Mouse (Mus musculus) lung, embryonic 16.5 days (tissue): ENCODE measurements around the gene Fam107a. TPM values are rescaled to one million over a fixed set of nuclear protein-coding genes. Genes with fewer than 3 reads are reported as not detected.

ENCODE experiments used
- ATAC-seq: fragments of 200-750 bp; cut with Nextera tagmentation; 2 replicates; pipeline ENCODE4 v1.8.0; 2017; ENCODE audit warnings: low read depth, mild to moderate bottlenecking, moderate library complexity
- H3K27ac ChIP-seq: fragments of 300-500 bp; sonication (generic); 2 replicates; pipeline ENCODE4 v1.5.1; 2014; ENCODE audit warnings: mild to moderate bottlenecking, control low read depth, low read length
- H3K27me3 ChIP-seq: fragments of 300-500 bp; sonication (generic); 2 replicates; pipeline ENCODE4 v1.6.1; 2014; ENCODE audit warnings: low read depth, low read length, mixed read lengths; ENCODE audit not compliant: control insufficient read depth, insufficient read depth
- H3K36me3 ChIP-seq: fragments of 300-500 bp; sonication (generic); 2 replicates; pipeline ENCODE4 v1.6.1; 2014; ENCODE audit warnings: low read length; ENCODE audit not compliant: control insufficient read depth, insufficient read depth
- H3K4me1 ChIP-seq: fragments of 300-500 bp; sonication (generic); replicated peaks from 2 replicates; pipeline ENCODE4 v1.6.1; 2014; ENCODE audit warnings: low read length, mixed read lengths; ENCODE audit not compliant: control insufficient read depth, insufficient read depth
- H3K4me2 ChIP-seq: fragments of 300-500 bp; sonication (generic); 2 replicates; pipeline ENCODE4 v1.6.1; 2014; ENCODE audit warnings: low read depth, low read length, control low read depth
- H3K4me3 ChIP-seq: fragments of 300-500 bp; sonication (generic); 2 replicates; pipeline ENCODE4 v1.5.1; 2014; ENCODE audit warnings: mild to moderate bottlenecking, low read length, control low read depth
- H3K9ac ChIP-seq: fragments of 300-500 bp; sonication (generic); 2 replicates; pipeline ENCODE4 v1.6.1; 2014; ENCODE audit warnings: low read length, control low read depth
- H3K9me3 ChIP-seq: fragments of 300-500 bp; sonication (generic); 2 replicates; pipeline ENCODE4 v1.6.1; 2016; ENCODE audit warnings: low read length; ENCODE audit not compliant: control insufficient read depth
- WGBS: fragments of 180-500 bp; shearing (Covaris S2); extraction: QIAGEN DNeasy Blood & Tissue Kit; methylation state at CpG from one replicate; pipeline ENCODE4 v1.1.7; 2014; 5-methylcytosine and 5-hydroxymethylcytosine counted together
- polyA plus RNA-seq: library from polyadenylated mRNA; unstranded; fragments of >200 nt; fragmentation: Nextera tagmentation; extraction: Ambion mirVana; gene quantifications from 2 replicates; pipeline ENCODE4 v1.2.1, GENCODE M21; 2015

The Fam107a gene
- polyA plus RNA-seq, 1 experiment from 2014 or later = 0.58 TPM

- 60% methylated on average over 4 of the region's 4 CpGs for WGBS
- H3K4me1 ChIP-seq = no peaks in the 10 kb centered on the region
These were observed 22.4 kb upstream of the Fam107a start for GRCm38 (mm10) chr14:8340226-8340625.

GRCm38 (mm10) chr14:8335947-8336346 lies 18.1 kb upstream of the Fam107a start:
- no peak for ATAC-seq
- Histone ChIP-seq H3K27ac (no peak overlapping the region), H3K4me2 (no peak overlapping the region), H3K27me3 (no peaks in the 10 kb centered on the region), H3K4me1 (peaks cover 2% of the 10 kb centered on the region; the same call in 1 of the 2 replicates), H3K9me3 (no peaks in the 10 kb centered on the region), H3K9ac (no peak overlapping the region), H3K4me3 (no peak overlapping the region), H3K36me3 (no peaks in the 10 kb centered on the region)
- 21% methylated on average over 10 of the region's 10 CpGs for WGBS

More at GRCm38 (mm10) chr14:8340226-8340625, 22.4 kb upstream of the Fam107a start:
- no peak for ATAC-seq
- Histone ChIP-seq H3K9me3 (no peaks in the 10 kb centered on the region), H3K4me2 (no peak overlapping the region), H3K27me3 (no peaks in the 10 kb centered on the region), H3K36me3 (no peaks in the 10 kb centered on the region), H3K27ac (no peak overlapping the region), H3K4me3 (no peak overlapping the region), H3K9ac (no peak overlapping the region)

GRCm38 (mm10) chr14:8334511-8334910 lies 16.7 kb upstream of the Fam107a start:
- no peak overlapping the region for H3K4me2 ChIP-seq
- no peaks in the 10 kb centered on the region for H3K36me3 ChIP-seq
- H3K27ac ChIP-seq = no peak overlapping the region
- no peak overlapping the region for H3K9ac ChIP-seq
- ATAC-seq = no peak
- WGBS = 53% methylated on average over 3 of the region's 3 CpGs
- peaks cover 7% of the 10 kb centered on the region for H3K4me1 ChIP-seq
- H3K9me3 ChIP-seq = no peaks in the 10 kb centered on the region
- H3K27me3 ChIP-seq = no peaks in the 10 kb centered on the region
- H3K4me3 ChIP-seq = no peak overlapping the region

GRCm38 (mm10) chr14:8332314-8333252 lies 14.8 kb upstream of the Fam107a start:
- Histone ChIP-seq H3K9ac (no peak overlapping the region), H3K27ac (no peak overlapping the region), H3K27me3 (no peaks in the 10 kb centered on the region), H3K4me1 (peaks cover 7% of the 10 kb centered on the region), H3K36me3 (no peaks in the 10 kb centered on the region), H3K4me2 (no peak overlapping the region), H3K9me3 (no peaks in the 10 kb centered on the region), H3K4me3 (no peak overlapping the region)
- ATAC-seq = no peak
- 80% methylated on average over 11 of the region's 11 CpGs for WGBS

- peak; percentile 27; the same call in 1 of the 2 replicates for ATAC-seq
- H3K4me1 ChIP-seq = peaks cover 7% of the 10 kb centered on the region
These were observed 13.6 kb upstream of the Fam107a start for GRCm38 (mm10) chr14:8331307-8331905.

GRCm38 (mm10) chr14:8330390-8330789 lies 12.6 kb upstream of the Fam107a start:
- no peak overlapping the region for H3K4me2 ChIP-seq
- no peak overlapping the region for H3K27ac ChIP-seq
- no peaks in the 10 kb centered on the region for H3K27me3 ChIP-seq
- 53% methylated on average over 6 of the region's 6 CpGs for WGBS
- no peak overlapping the region for H3K9ac ChIP-seq
- ATAC-seq = no peak
- peaks cover 7% of the 10 kb centered on the region for H3K4me1 ChIP-seq
- H3K36me3 ChIP-seq = no peaks in the 10 kb centered on the region
- no peaks in the 10 kb centered on the region for H3K9me3 ChIP-seq
- no peak overlapping the region for H3K4me3 ChIP-seq

More at GRCm38 (mm10) chr14:8331307-8331905, 13.6 kb upstream of the Fam107a start:
- Histone ChIP-seq H3K9ac (no peak overlapping the region), H3K4me2 (no peak overlapping the region), H3K9me3 (no peaks in the 10 kb centered on the region), H3K27ac (no peak overlapping the region), H3K27me3 (no peaks in the 10 kb centered on the region), H3K36me3 (no peaks in the 10 kb centered on the region), H3K4me3 (no peak overlapping the region)
- 60% methylated on average over 14 of the region's 14 CpGs for WGBS

- Histone ChIP-seq H3K9me3 (no peaks in the 10 kb centered on the region), H3K4me2 (no peak overlapping the region), H3K27me3 (no peaks in the 10 kb centered on the region), H3K9ac (no peak overlapping the region), H3K36me3 (no peaks in the 10 kb centered on the region), H3K4me3 (no peak overlapping the region), H3K4me1 (peaks cover 7% of the 10 kb centered on the region), H3K27ac (peak overlapping the region; percentile 36; the same call in 1 of the 2 replicates)
- peak; percentile 72 for ATAC-seq
- WGBS = 40% methylated on average over 4 of the region's 4 CpGs
These were observed 11.7 kb upstream of the Fam107a start for GRCm38 (mm10) chr14:8329552-8329951.

- no peak overlapping the region for H3K27ac ChIP-seq
- no peak overlapping the region for H3K4me3 ChIP-seq
These were observed 9.5 kb upstream of the Fam107a start for GRCm38 (mm10) chr14:8327371-8327770.

GRCm38 (mm10) chr14:8326961-8327360 lies 9.1 kb upstream of the Fam107a start:
- no peaks in the 10 kb centered on the region for H3K9me3 ChIP-seq
- H3K9ac ChIP-seq = no peak overlapping the region
- no peaks in the 10 kb centered on the region for H3K36me3 ChIP-seq
- no peak for ATAC-seq
- H3K27me3 ChIP-seq = no peaks in the 10 kb centered on the region
- no peak overlapping the region for H3K4me2 ChIP-seq
- no peak overlapping the region for H3K27ac ChIP-seq
- H3K4me1 ChIP-seq = peaks cover 7% of the 10 kb centered on the region
- H3K4me3 ChIP-seq = no peak overlapping the region

More at GRCm38 (mm10) chr14:8327371-8327770, 9.5 kb upstream of the Fam107a start:
- H3K4me2 ChIP-seq = no peak overlapping the region
- no peaks in the 10 kb centered on the region for H3K27me3 ChIP-seq
- 51% methylated on average over 1 of the region's 1 CpGs for WGBS
- H3K9ac ChIP-seq = no peak overlapping the region
- no peak for ATAC-seq
- H3K36me3 ChIP-seq = no peaks in the 10 kb centered on the region
- H3K9me3 ChIP-seq = no peaks in the 10 kb centered on the region
- peaks cover 7% of the 10 kb centered on the region for H3K4me1 ChIP-seq
